21 mouse cellular contexts compared by ENCODE assay signal in the genomic region with DNA sequence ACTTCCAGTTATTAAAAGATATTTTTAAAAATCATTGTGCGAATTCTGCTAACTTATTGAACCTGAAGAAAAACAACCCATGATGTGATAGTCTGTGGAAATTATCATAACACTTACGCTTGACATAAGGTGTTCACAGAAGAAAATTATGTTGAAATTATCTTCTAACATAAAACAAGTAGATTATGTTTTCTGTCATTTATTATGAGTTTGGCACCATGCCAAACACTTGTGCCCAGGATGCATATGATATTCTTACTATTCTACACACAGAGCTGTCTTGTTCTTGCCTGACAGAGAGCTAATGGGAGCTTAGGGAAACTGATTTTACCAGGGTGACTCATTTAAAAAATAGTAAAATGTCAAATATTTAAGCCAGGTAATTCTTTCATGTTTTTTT.
A peak's percentile ranks its signal among the peaks of the same experiment; 100 is the strongest.
DNase-seq lines count a peak whose midpoint lies in the region; ATAC-seq and TF ChIP-seq lines count a peak whose summit lies in the region.
"Had no signal": no experiment of that assay in that cellular context is flagged by ENCODE, and none has a peak within 500 bp of the region (broad histone marks: within the 10 kb centered on the region; RNA-seq: fewer than 3 reads in every experiment).

No protein-coding gene starts in this region.

- no peaks in the 10 kb centered on the region for H3K9me3 ChIP-seq in forebrain, embryonic 14.5 days (replicated peaks; ENCODE audit: control insufficient read depth, low read length)
- H3K9me3 ChIP-seq in forebrain, embryonic 13.5 days (replicated peaks): no peaks in the 10 kb centered on the region
- no peaks in the 10 kb centered on the region for H3K9me3 ChIP-seq in midbrain, embryonic 14.5 days (ENCODE audit: control insufficient read depth, low read length)
- H3K9me3 ChIP-seq in midbrain, embryonic 10.5 days (replicated peaks): no peaks in the 10 kb centered on the region
- H3K9me3 ChIP-seq: embryonic facial prominence, embryonic 12.5 days; embryonic facial prominence, embryonic 15.5 days; forebrain, embryonic 10.5 days; forebrain, embryonic 12.5 days had no signal

- H3K27ac ChIP-seq in forebrain, embryonic 14.5 days (ENCODE audit: low read depth, low read length): no peak overlapping the region
- no peak overlapping the region for H3K27ac ChIP-seq in forebrain, embryonic 13.5 days
- no peak overlapping the region for H3K27ac ChIP-seq in midbrain, embryonic 14.5 days (replicated peaks; ENCODE audit: low read depth, low read length)
- no peak overlapping the region for H3K27ac ChIP-seq in midbrain, embryonic 10.5 days (replicated peaks)
- H3K27ac ChIP-seq: embryonic facial prominence, embryonic 12.5 days; embryonic facial prominence, embryonic 15.5 days; forebrain, embryonic 10.5 days; forebrain, embryonic 12.5 days had no signal

- H3K4me1 ChIP-seq in forebrain, embryonic 14.5 days (ENCODE audit: control insufficient read depth, insufficient read depth, low read length): no peaks in the 10 kb centered on the region
- no peaks in the 10 kb centered on the region for H3K4me1 ChIP-seq in forebrain, embryonic 13.5 days
- H3K4me1 ChIP-seq in midbrain, embryonic 14.5 days (ENCODE audit: control insufficient read depth, insufficient read depth, low read length): no peaks in the 10 kb centered on the region
- no peaks in the 10 kb centered on the region for H3K4me1 ChIP-seq in midbrain, embryonic 10.5 days
- H3K4me1 ChIP-seq: embryonic facial prominence, embryonic 12.5 days; embryonic facial prominence, embryonic 15.5 days; forebrain, embryonic 10.5 days; forebrain, embryonic 12.5 days had no signal

- H3K4me3 ChIP-seq in forebrain, embryonic 14.5 days (ENCODE audit: low read depth, low read length): no peak overlapping the region
- H3K4me3 ChIP-seq in forebrain, embryonic 13.5 days: no peak overlapping the region
- no peak overlapping the region for H3K4me3 ChIP-seq in midbrain, embryonic 14.5 days (replicated peaks; ENCODE audit: low read depth, low read length)
- no peak overlapping the region for H3K4me3 ChIP-seq in midbrain, embryonic 10.5 days
- H3K4me3 ChIP-seq: embryonic facial prominence, embryonic 12.5 days; embryonic facial prominence, embryonic 15.5 days; erythroblast, embryonic 14.5 days; forebrain, embryonic 10.5 days; forebrain, embryonic 12.5 days had no signal

- H3K9ac ChIP-seq in forebrain, embryonic 14.5 days (ENCODE audit: low read length): no peak overlapping the region
- no peak overlapping the region for H3K9ac ChIP-seq in forebrain, embryonic 13.5 days
- H3K9ac ChIP-seq in midbrain, embryonic 14.5 days (replicated peaks; ENCODE audit: low read length): no peak overlapping the region
- H3K9ac ChIP-seq: embryonic facial prominence, embryonic 12.5 days; embryonic facial prominence, embryonic 15.5 days; forebrain, embryonic 12.5 days had no signal

- H3K36me3 ChIP-seq in forebrain, embryonic 14.5 days (ENCODE audit: control insufficient read depth, insufficient read depth, low read length): no peaks in the 10 kb centered on the region
- no peaks in the 10 kb centered on the region for H3K36me3 ChIP-seq in forebrain, embryonic 13.5 days (ENCODE audit: poor library complexity, severe bottlenecking)
- H3K36me3 ChIP-seq in midbrain, embryonic 14.5 days (ENCODE audit: control insufficient read depth, insufficient read depth, low read length): no peaks in the 10 kb centered on the region
- no peaks in the 10 kb centered on the region for H3K36me3 ChIP-seq in midbrain, embryonic 10.5 days
- H3K36me3 ChIP-seq: embryonic facial prominence, embryonic 12.5 days; embryonic facial prominence, embryonic 15.5 days; forebrain, embryonic 10.5 days; forebrain, embryonic 12.5 days had no signal

- DNase-seq in forebrain, embryonic 14.5 days (ENCODE audit: low spot score): peak; percentile 54
- DNase-seq in midbrain, embryonic 14.5 days: peak; percentile 29
- DNase-seq in midbrain, embryonic 10.5 days (ENCODE audit: low spot score): no peak
- DNase-seq in brain, embryonic 14.5 days (ENCODE audit: low read depth): peak; percentile 57
- no peak for DNase-seq in embryo, embryonic 10 days (ENCODE audit: low spot score)
- DNase-seq: adrenal gland, adult 2 months; adrenal gland, postnatal 10 days; adrenal gland, postnatal 25 days; cerebellum, adult 11-12 months; cerebellum, adult 2 months; cerebellum, adult 9-10 months; cerebellum, postnatal 10 days; cerebellum, postnatal 25 days; embryo, embryonic 11 days had no signal

- no peak for TF ChIP-seq CTCF in brain, embryonic 14.5 days (IDR thresholded peaks at IDR 0.05; ENCODE audit: borderline replicate concordance, extremely low read depth, insufficient read depth, insufficient read length)

- 83% methylated on average over 2 of the region's 2 CpGs for WGBS in forebrain, embryonic 14.5 days
- 88% methylated on average over 2 of the region's 2 CpGs for WGBS in forebrain, embryonic 13.5 days
- 88% methylated on average over 2 of the region's 2 CpGs for WGBS in midbrain, embryonic 14.5 days
- WGBS in midbrain, embryonic 10.5 days: 96% methylated on average over 2 of the region's 2 CpGs

- TF ChIP-seq POLR2A in brain, embryonic 14.5 days (IDR thresholded peaks at IDR 0.05; ENCODE audit: borderline replicate concordance, extremely low read depth, insufficient read depth, insufficient read length, poor library complexity, severe bottlenecking): no peak

- no peak overlapping the region for H3K4me2 ChIP-seq in forebrain, embryonic 14.5 days (ENCODE audit: low read length)
- H3K4me2 ChIP-seq in forebrain, embryonic 13.5 days: no peak overlapping the region
- H3K4me2 ChIP-seq in midbrain, embryonic 14.5 days (ENCODE audit: low read length): no peak overlapping the region
- H3K4me2 ChIP-seq: embryonic facial prominence, embryonic 12.5 days; embryonic facial prominence, embryonic 15.5 days; forebrain, embryonic 12.5 days had no signal

- ATAC-seq in forebrain, embryonic 14.5 days: no peak
- ATAC-seq in forebrain, embryonic 13.5 days: no peak
- ATAC-seq in midbrain, embryonic 14.5 days (ENCODE audit: low FRiP score, low TSS enrichment): no peak
- ATAC-seq: forebrain, embryonic 16.5 days had no signal

- H3K27me3 ChIP-seq in forebrain, embryonic 14.5 days (replicated peaks; ENCODE audit: control insufficient read depth, insufficient read depth, low read length): no peaks in the 10 kb centered on the region
- H3K27me3 ChIP-seq in forebrain, embryonic 13.5 days: no peaks in the 10 kb centered on the region
- no peaks in the 10 kb centered on the region for H3K27me3 ChIP-seq in midbrain, embryonic 14.5 days (ENCODE audit: control insufficient read depth, insufficient read depth, low read length)
- no peaks in the 10 kb centered on the region for H3K27me3 ChIP-seq in midbrain, embryonic 10.5 days (ENCODE audit: low read depth, poor library complexity, severe bottlenecking)
- H3K27me3 ChIP-seq: embryonic facial prominence, embryonic 12.5 days; embryonic facial prominence, embryonic 15.5 days; forebrain, embryonic 12.5 days had no signal

Comparison
In these comparisons a context has a peak if more than half of its experiments do, and no peak if none do; other contexts are left out.
1. DNase-seq: peak in forebrain, embryonic 14.5 days (single experiment), midbrain, embryonic 14.5 days (single experiment) and brain, embryonic 14.5 days (single experiment); none in midbrain, embryonic 10.5 days (single experiment) and embryo, embryonic 10 days (single experiment).